Mouse (Mus musculus) CD4-positive, CD25-positive, alpha-beta regulatory T cell (primary cell): Measurements from ENCODE around the gene Cerkl. TPM values are rescaled to one million over a fixed set of nuclear protein-coding genes. Genes with fewer than 3 reads are reported as not detected.

Experiments
- polyA plus RNA-seq: library from polyadenylated mRNA; unstranded; fragments of 100-300 nt; shearing (Covaris generic); gene quantifications from one replicate; pipeline ENCODE4 v1.2.1, GENCODE M21; 2017

Gene Cerkl
- 10.4 TPM for polyA plus RNA-seq

GRCm38 (mm10) chr2:79456575-79457349 lies at the start of gene Cerkl, which contains the start of gene Neurod1:
TSS of gene Cerkl (minus strand) at chr2:79456785.
TSS of gene Neurod1 (minus strand) at chr2:79456751.

Other genes starting within 250 kb of the Cerkl start
- gene Itga4, start 201.4 kb downstream of the Cerkl start, polyA plus RNA-seq: 187 TPM
- not detected for gene Neurod1, start within 50 bp of the Cerkl start, polyA plus RNA-seq
- gene Itprid2, start 178.6 kb upstream of the Cerkl start, polyA plus RNA-seq: 7.1 TPM